Mouse (Mus musculus): ENCODE measurements around the gene Ctsl. TPM values are rescaled to one million over a fixed set of nuclear protein-coding genes. Genes with fewer than 3 reads are reported as not detected.
A peak's percentile ranks its signal among the peaks of the same experiment; 100 is the strongest.

Gene Ctsl
- polyA plus RNA-seq, 1 experiment from 2014 or later = 197 TPM

GRCm38 (mm10) chr13:64344082-64344501 lies 26.6 kb downstream of the Ctsl start:
- ATAC-seq (ENCODE audit: insufficient read depth) = peak; percentile 63
- peak overlapping the region; percentile 83 for H3K4me2 ChIP-seq
- no peaks in the 10 kb centered on the region for H3K9me3 ChIP-seq (replicated peaks)
- WGBS (ENCODE audit: insufficient replicate concordance) = under 1% methylated on average over 9 of the region's 9 CpGs
- H3K27ac ChIP-seq (replicated peaks) = no peak overlapping the region; the same call in 1 of the 2 replicates
- H3K36me3 ChIP-seq (replicated peaks) = no peaks in the 10 kb centered on the region
- H3K9ac ChIP-seq = peak overlapping the region; percentile 55
- peak overlapping the region; percentile 60 for H3K4me3 ChIP-seq (replicated peaks)
- H3K4me1 ChIP-seq (replicated peaks) = peaks cover 12% of the 10 kb centered on the region
- no peaks in the 10 kb centered on the region for H3K27me3 ChIP-seq

DNA sequence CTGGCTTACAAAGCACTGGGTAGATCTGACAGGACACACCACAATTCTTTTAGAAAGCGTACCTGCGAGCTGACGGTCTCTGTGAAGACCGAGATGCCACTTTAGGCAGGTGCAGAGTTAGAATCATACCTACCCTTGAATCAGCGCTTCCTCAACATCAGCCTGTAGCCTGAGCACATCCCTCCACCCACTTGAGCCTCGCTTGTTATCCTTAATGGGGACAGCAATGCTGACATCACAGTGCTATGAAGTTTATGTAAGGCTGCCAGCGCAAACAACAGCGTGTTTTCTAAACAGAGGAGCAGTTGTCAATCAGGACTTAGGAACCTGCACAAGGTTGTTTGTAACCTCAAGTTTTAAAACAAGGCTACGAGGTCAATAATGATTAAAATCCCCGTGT lies 27.1 kb downstream of the Ctsl start:
- WGBS (ENCODE audit: insufficient replicate concordance) = 24% methylated on average over 10 of the region's 10 CpGs
- Histone ChIP-seq H3K27ac (replicated peaks) (no peak overlapping the region), H3K4me2 (peak overlapping the region; percentile 83), H3K4me3 (replicated peaks) (peak overlapping the region; percentile 60), H3K9me3 (replicated peaks) (no peaks in the 10 kb centered on the region), H3K36me3 (replicated peaks) (no peaks in the 10 kb centered on the region), H3K27me3 (no peaks in the 10 kb centered on the region), H3K4me1 (replicated peaks) (peaks cover 12% of the 10 kb centered on the region), H3K9ac (peak overlapping the region; percentile 55)
- ATAC-seq (ENCODE audit: insufficient read depth) = no peak

- H3K36me3 ChIP-seq (replicated peaks) = no peaks in the 10 kb centered on the region
- H3K27ac ChIP-seq (replicated peaks) = no peak overlapping the region
- no peaks in the 10 kb centered on the region for H3K27me3 ChIP-seq
- ATAC-seq (ENCODE audit: insufficient read depth) = no peak
- H3K4me3 ChIP-seq (replicated peaks) = no peak overlapping the region
- no peak overlapping the region for H3K4me2 ChIP-seq
- no peak overlapping the region for H3K9ac ChIP-seq
- no peaks in the 10 kb centered on the region for H3K9me3 ChIP-seq (replicated peaks)
- no peaks in the 10 kb centered on the region for H3K4me1 ChIP-seq (replicated peaks)
- 37% methylated on average over 4 of the region's 4 CpGs for WGBS (ENCODE audit: insufficient replicate concordance)
These were observed 35.1 kb downstream of the Ctsl start for GRCm38 (mm10) chr13:64335546-64336132.

DNA sequence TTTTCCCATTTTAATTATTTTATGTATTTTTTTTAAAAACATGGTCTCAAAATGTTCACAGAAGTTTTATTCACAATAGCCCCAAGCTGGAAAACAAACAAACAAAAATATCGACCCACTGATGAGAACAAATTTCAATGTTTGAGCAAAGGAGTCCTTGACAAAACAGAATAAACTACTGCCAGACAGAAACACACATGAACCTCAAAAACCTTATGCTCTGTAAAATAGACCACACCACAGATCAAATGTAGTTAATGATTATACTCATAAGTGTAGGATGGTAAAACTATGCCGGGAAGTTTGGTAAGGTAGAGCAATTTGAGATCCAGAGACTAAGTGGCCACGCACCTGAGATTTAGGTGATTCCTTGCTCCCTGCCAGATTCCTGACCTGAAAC lies 37.6 kb downstream of the Ctsl start:
- no peak overlapping the region for H3K27ac ChIP-seq (replicated peaks)
- H3K4me2 ChIP-seq = no peak overlapping the region
- no peak for ATAC-seq (ENCODE audit: insufficient read depth)
- WGBS (ENCODE audit: insufficient replicate concordance) = 70% methylated on average over 3 of the region's 3 CpGs
- no peak overlapping the region for H3K9ac ChIP-seq
- no peaks in the 10 kb centered on the region for H3K36me3 ChIP-seq (replicated peaks)
- no peak overlapping the region for H3K4me3 ChIP-seq (replicated peaks)
- no peaks in the 10 kb centered on the region for H3K9me3 ChIP-seq (replicated peaks)
- H3K27me3 ChIP-seq = no peaks in the 10 kb centered on the region
- H3K4me1 ChIP-seq (replicated peaks) = no peaks in the 10 kb centered on the region

GRCm38 (mm10) chr13:64332321-64332720 lies 38.4 kb downstream of the Ctsl start:
- Histone ChIP-seq H3K27me3 (no peaks in the 10 kb centered on the region), H3K27ac (replicated peaks) (no peak overlapping the region), H3K4me3 (replicated peaks) (no peak overlapping the region), H3K9ac (no peak overlapping the region), H3K4me1 (replicated peaks) (no peaks in the 10 kb centered on the region), H3K9me3 (replicated peaks) (no peaks in the 10 kb centered on the region), H3K4me2 (no peak overlapping the region), H3K36me3 (replicated peaks) (no peaks in the 10 kb centered on the region)
- 57% methylated on average over 6 of the region's 6 CpGs for WGBS (ENCODE audit: insufficient replicate concordance)
- no peak for ATAC-seq (ENCODE audit: insufficient read depth)

- Histone ChIP-seq H3K9ac (no peak overlapping the region), H3K36me3 (replicated peaks) (no peaks in the 10 kb centered on the region), H3K27me3 (no peaks in the 10 kb centered on the region), H3K9me3 (replicated peaks) (no peaks in the 10 kb centered on the region), H3K4me3 (replicated peaks) (no peak overlapping the region), H3K4me1 (replicated peaks) (no peaks in the 10 kb centered on the region), H3K4me2 (no peak overlapping the region), H3K27ac (replicated peaks) (no peak overlapping the region)
- 46% methylated on average over 8 of the region's 8 CpGs for whole genome bisulfite sequencing (ENCODE audit: insufficient replicate concordance)
- no peak for ATAC-seq (ENCODE audit: insufficient read depth)
These were observed 48.0 kb downstream of the Ctsl start for GRCm38 (mm10) chr13:64322561-64323281.

DNA sequence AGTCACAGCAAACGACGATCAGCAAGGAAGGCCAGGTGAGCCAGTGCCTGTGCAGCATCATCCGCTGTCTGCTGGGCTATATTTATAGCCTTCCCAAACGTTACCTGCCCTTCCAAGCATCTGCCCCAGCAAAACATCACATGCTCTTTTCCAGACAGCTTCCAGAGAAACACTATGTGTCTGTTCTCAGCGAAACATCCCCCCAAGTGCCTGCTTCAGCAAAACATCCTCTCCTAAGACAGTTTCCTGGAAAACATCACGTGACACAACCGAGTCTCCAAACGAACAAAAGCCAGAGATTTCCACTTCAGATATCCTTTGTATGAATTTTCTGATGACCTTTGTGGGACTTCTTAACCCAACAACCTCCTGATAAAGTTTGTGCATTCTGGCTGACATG lies 50.4 kb downstream of the Ctsl start:
- WGBS (ENCODE audit: insufficient replicate concordance) = 48% methylated on average over 8 of the region's 8 CpGs

DNA sequence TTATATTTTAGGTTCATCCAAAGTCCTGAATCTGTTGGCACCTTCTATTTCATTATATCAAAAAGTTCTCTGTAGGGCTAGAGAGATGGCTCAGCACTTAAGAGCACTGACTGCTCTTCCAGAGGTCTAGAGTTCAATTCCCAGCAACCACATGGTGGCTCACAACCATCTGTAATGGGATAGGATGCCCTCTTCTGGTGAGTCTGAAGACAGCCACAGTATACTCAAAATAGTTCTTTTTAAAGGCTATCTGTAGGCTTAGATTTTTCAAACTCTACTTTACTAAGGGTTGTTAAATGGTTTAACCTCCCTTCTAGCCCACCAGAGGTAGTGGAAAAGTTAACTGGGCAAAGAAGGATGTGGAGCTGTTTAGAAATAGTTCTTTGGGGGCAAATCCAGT lies 50.9 kb downstream of the Ctsl start:
- Histone ChIP-seq H3K36me3 (replicated peaks) (no peaks in the 10 kb centered on the region), H3K4me3 (replicated peaks) (no peak overlapping the region), H3K9ac (no peak overlapping the region), H3K27me3 (no peaks in the 10 kb centered on the region), H3K4me2 (no peak overlapping the region), H3K9me3 (replicated peaks) (no peaks in the 10 kb centered on the region), H3K4me1 (replicated peaks) (peaks cover 7% of the 10 kb centered on the region; the same call in 1 of the 2 replicates), H3K27ac (replicated peaks) (no peak overlapping the region)
- ATAC-seq (ENCODE audit: insufficient read depth) = no peak

More for the DNA sequence above, 50.4 kb downstream of the Ctsl start:
- Histone ChIP-seq H3K27me3 (no peaks in the 10 kb centered on the region), H3K36me3 (replicated peaks) (no peaks in the 10 kb centered on the region), H3K4me3 (replicated peaks) (no peak overlapping the region), H3K9me3 (replicated peaks) (no peaks in the 10 kb centered on the region), H3K4me1 (replicated peaks) (peaks cover 3% of the 10 kb centered on the region; the same call in 1 of the 2 replicates), H3K4me2 (no peak overlapping the region), H3K9ac (no peak overlapping the region), H3K27ac (replicated peaks) (no peak overlapping the region)
- no peak for ATAC-seq (ENCODE audit: insufficient read depth)

GRCm38 (mm10) chr13:64318355-64318754 lies 52.3 kb downstream of the Ctsl start:
- no peak overlapping the region for H3K9ac ChIP-seq
- H3K36me3 ChIP-seq (replicated peaks) = no peaks in the 10 kb centered on the region
- H3K4me1 ChIP-seq (replicated peaks) = peaks cover 8% of the 10 kb centered on the region; the same call in 1 of the 2 replicates
- no peak overlapping the region for H3K4me2 ChIP-seq
- H3K27me3 ChIP-seq = no peaks in the 10 kb centered on the region
- no peak for ATAC-seq (ENCODE audit: insufficient read depth)
- H3K27ac ChIP-seq (replicated peaks) = no peak overlapping the region
- no peaks in the 10 kb centered on the region for H3K9me3 ChIP-seq (replicated peaks)
- no peak overlapping the region for H3K4me3 ChIP-seq (replicated peaks)
- 73% methylated on average over 2 of the region's 2 CpGs for WGBS (ENCODE audit: insufficient replicate concordance)

DNA sequence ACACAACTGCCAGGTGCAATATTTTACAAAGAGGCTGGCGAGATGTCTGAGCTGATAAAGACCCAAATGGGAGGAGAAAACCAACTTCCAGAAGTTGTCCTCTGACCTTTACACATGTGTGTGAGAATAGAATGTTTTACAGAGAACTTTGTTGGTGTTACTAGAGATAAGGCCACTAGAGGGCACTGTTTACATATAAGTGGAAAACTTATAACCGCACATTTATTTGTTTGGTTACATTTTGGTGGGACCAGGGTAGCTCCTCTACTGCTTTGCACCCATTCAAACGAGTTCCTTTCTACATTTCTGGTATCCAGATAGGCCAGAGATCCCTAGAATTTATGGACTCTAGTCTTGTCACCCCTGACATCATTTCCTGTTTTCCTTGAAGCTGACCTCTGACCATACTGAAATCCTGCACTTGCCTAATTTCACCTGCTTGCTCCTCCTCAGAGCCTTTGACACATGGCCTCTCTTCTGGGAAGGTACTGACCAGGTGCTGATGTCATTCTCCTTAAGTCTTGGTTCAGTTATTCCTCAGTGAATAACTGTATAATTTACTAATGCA lies 55.1 kb downstream of the Ctsl start:
- no peak for ATAC-seq (ENCODE audit: insufficient read depth)
- Histone ChIP-seq H3K27ac (replicated peaks) (no peak overlapping the region), H3K36me3 (replicated peaks) (no peaks in the 10 kb centered on the region), H3K4me2 (no peak overlapping the region; the same call in 1 of the 2 replicates), H3K27me3 (no peaks in the 10 kb centered on the region), H3K4me1 (replicated peaks) (peaks cover 28% of the 10 kb centered on the region), H3K4me3 (replicated peaks) (no peak overlapping the region), H3K9ac (no peak overlapping the region), H3K9me3 (replicated peaks) (no peaks in the 10 kb centered on the region)
- WGBS (ENCODE audit: insufficient replicate concordance) = 1% methylated on average over 3 of the region's 3 CpGs

- Histone ChIP-seq H3K36me3 (replicated peaks) (no peaks in the 10 kb centered on the region), H3K4me1 (replicated peaks) (peaks cover 43% of the 10 kb centered on the region), H3K27me3 (no peaks in the 10 kb centered on the region), H3K4me3 (replicated peaks) (no peak overlapping the region), H3K9ac (no peak overlapping the region), H3K27ac (replicated peaks) (no peak overlapping the region), H3K4me2 (no peak overlapping the region), H3K9me3 (replicated peaks) (no peaks in the 10 kb centered on the region)
- WGBS (ENCODE audit: insufficient replicate concordance) = 68% methylated on average over 3 of the region's 3 CpGs
- no peak for ATAC-seq (ENCODE audit: insufficient read depth)
These were observed 56.6 kb downstream of the Ctsl start for GRCm38 (mm10) chr13:64314041-64314440.

Data from liver, embryonic 15.5 days (tissue).